Mouse (Mus musculus) olfactory bulb, adult 2 months (tissue): ENCODE measurements at regions not wholly inside any gene's neighbourhood (a gene's known extent, or its start where the extent isn't known, plus 50 kb on each side); places are given as distances from the start of the nearest gene placed in this dataset.

Experiments used
- CTCF ChIP-seq: fragments of 200-500 bp; IDR thresholded peaks from 2 replicates; pipeline ENCODE4 v1.5.1; 2012; ENCODE audit warnings: low read depth, mild to moderate bottlenecking, low read length, moderate library complexity; ENCODE audit not compliant: insufficient read depth
- POLR2A ChIP-seq: fragments of 200-500 bp; IDR thresholded peaks from 2 replicates; pipeline ENCODE4 v1.6.1; 2012; ENCODE audit warnings: mild to moderate bottlenecking, low read depth, low read length, moderate library complexity; ENCODE audit not compliant: insufficient read depth

GRCm38 (mm10) chr8:26432161-26432919 lies 313.0 kb downstream of the Gm45692 start:
- TF ChIP-seq CTCF: no peak
- no peak for TF ChIP-seq POLR2A
